Mouse (Mus musculus) 3134 (cell line): ENCODE data around the gene Pcca.

ENCODE experiments used
- DNase-seq: peaks from one replicate; pipeline ENCODE4 v3.0.0-alpha.2; 2011; ENCODE audit warnings: low spot score; ENCODE audit not compliant: insufficient read length; ENCODE audit errors: extremely low read depth

The Pcca gene

GRCm38 (mm10) chr14:122534017-122534924 lies at the start of gene Pcca:
Gene Pcca, plus strand, starts transcription at chr14:122534324.
- DNase-seq, result peak; percentile 95

GRCm38 (mm10) chr14:122484458-122484843 lies 49.7 kb upstream of the Pcca start:
- DNase-seq, result no peak

GRCm38 (mm10) chr14:122484844-122485551 lies 49.1 kb upstream of the Pcca start:
- DNase-seq, result no peak

- DNase-seq, result no peak
These were observed 48.4 kb upstream of the Pcca start for GRCm38 (mm10) chr14:122485635-122486181.

- DNase-seq, result no peak
These were observed 47.5 kb upstream of the Pcca start for GRCm38 (mm10) chr14:122486611-122487010.

GRCm38 (mm10) chr14:122487366-122487765 lies 46.8 kb upstream of the Pcca start:
- no peak for DNase-seq

GRCm38 (mm10) chr14:122489041-122489440 lies 45.1 kb upstream of the Pcca start:
- DNase-seq, result no peak

- DNase-seq, result no peak
These were observed 44.3 kb upstream of the Pcca start for GRCm38 (mm10) chr14:122489686-122490414.

- DNase-seq, result no peak
These were observed 43.4 kb upstream of the Pcca start, which contains the start of gene Gm10837 for GRCm38 (mm10) chr14:122490441-122491328. Gene Gm10837, plus strand, starts transcription at chr14:122490586.

- DNase-seq, result no peak
These were observed 42.6 kb upstream of the Pcca start for GRCm38 (mm10) chr14:122491521-122491920.

- DNase-seq, result no peak
These were observed 42.1 kb upstream of the Pcca start for GRCm38 (mm10) chr14:122492015-122492414.

- DNase-seq, result no peak
These were observed 25.1 kb upstream of the Pcca start for GRCm38 (mm10) chr14:122509058-122509457.

GRCm38 (mm10) chr14:122511519-122511918 lies 22.6 kb upstream of the Pcca start:
- no peak for DNase-seq

- peak; percentile 18 for DNase-seq
These were observed 20.6 kb upstream of the Pcca start for GRCm38 (mm10) chr14:122513511-122514036.

- DNase-seq, result peak; percentile 9
These were observed 5.6 kb upstream of the Pcca start for GRCm38 (mm10) chr14:122528475-122528874.

- no peak for DNase-seq
These were observed 1.9 kb downstream of the Pcca start for GRCm38 (mm10) chr14:122535986-122536385.

GRCm38 (mm10) chr14:122548421-122548820 lies 14.3 kb downstream of the Pcca start:
- DNase-seq, result no peak

GRCm38 (mm10) chr14:122548905-122549304 lies 14.8 kb downstream of the Pcca start:
- no peak for DNase-seq

- no peak for DNase-seq
These were observed 18.8 kb downstream of the Pcca start for GRCm38 (mm10) chr14:122552761-122553445.
